Mouse (Mus musculus) thymus, adult 2 months (tissue): ENCODE results near the gene Slc25a10.
A peak's percentile ranks its signal among the peaks of the same experiment; 100 is the strongest.

Experiments used
- CTCF ChIP-seq: fragments of 200-500 bp; IDR thresholded peaks from 2 replicates; pipeline ENCODE4 v1.5.1; 2012; ENCODE audit warnings: mild to moderate bottlenecking, control low read depth, low read length, moderate library complexity, borderline replicate concordance; ENCODE audit not compliant: control insufficient read depth, poor library complexity, insufficient read depth; ENCODE audit errors: extremely low read depth
- POLR2A ChIP-seq: fragments of 200-500 bp; IDR thresholded peaks from 2 replicates; pipeline ENCODE4 v1.6.1; 2012; ENCODE audit warnings: mild to moderate bottlenecking, low read length, control low read depth, moderate library complexity; ENCODE audit not compliant: control insufficient read depth, poor library complexity, insufficient read depth; ENCODE audit errors: extremely low read depth

- TF ChIP-seq POLR2A (peak; percentile 56), CTCF (no peak)
Observed at GRCm38 (mm10) chr11:120484265-120484981, 7.2 kb upstream of the Slc25a10 start, which contains the start of gene Mrpl12.
